Mouse (Mus musculus) cerebellum, postnatal 10 days (tissue): ENCODE results near the gene Coro1c.
A peak's percentile ranks its signal among the peaks of the same experiment; 100 is the strongest.

Source experiments
- DNase-seq, 2 experiments: peaks; one replicate each; pipeline ENCODE4 v3.0.0; 2021; ENCODE audit warnings: mixed read lengths in 2 of 2

The Coro1c gene

DNA sequence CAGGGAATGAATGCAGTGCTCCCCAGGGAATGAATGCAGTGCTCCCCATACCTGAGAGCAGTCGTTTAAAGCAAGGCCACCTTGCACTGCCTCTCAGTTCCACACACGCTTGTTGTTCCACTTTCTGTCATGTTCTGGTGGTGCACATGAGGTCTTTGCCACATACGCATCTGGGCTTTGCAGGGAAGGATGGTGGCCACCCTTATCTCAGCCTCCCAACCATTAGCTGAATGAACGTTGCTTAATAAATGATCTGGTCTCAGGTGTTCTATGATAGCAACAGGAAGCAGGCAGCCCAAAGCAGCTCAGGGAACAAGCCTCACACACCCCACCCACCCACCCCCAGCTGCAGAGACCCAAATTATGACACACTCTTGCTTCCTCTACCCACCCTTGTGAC lies 16.1 kb upstream of the Coro1c start:
- DNase-seq: no peak

DNA sequence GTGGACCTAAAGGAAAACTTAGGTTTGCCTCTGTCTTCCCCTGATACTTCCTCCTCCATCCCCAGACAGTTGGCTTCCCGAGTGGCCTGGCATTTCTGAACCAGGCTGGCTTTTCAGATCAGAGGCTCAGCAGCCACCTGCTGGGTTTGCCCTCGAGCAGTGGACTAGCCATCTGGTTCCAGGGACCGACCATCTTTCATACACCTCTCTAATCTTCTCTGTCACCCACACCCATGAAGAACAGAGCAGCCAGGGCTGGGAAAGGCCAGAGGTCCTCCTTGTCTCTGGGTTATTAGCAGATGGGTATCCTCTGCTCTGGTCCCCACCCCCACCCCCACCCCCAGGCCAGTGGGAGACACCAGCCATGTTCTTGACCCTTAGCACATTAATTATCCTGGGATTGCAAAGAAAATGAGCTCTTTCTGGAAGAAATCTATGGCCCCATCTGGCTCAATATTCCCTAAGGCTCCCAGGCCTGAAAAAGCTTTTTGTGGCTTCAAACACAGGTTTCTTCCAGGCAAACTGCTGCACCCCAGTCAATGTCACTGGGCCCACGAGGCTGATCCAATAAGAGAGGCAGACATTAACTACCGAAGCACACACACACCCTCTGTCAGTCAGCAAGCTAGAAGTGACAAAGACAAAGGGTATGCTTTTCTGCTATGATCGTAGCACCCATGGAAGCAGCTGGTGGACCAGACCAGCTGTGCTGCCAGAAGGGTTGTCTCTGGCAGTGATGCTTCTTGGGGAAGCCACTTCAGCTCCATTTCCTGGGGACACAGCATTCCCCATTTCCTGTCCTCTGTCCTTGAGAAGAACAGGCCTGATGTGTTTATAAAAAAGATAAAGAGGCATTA lies 13.0 kb upstream of the Coro1c start:
- DNase-seq: peak; percentile 77 to 82

DNA sequence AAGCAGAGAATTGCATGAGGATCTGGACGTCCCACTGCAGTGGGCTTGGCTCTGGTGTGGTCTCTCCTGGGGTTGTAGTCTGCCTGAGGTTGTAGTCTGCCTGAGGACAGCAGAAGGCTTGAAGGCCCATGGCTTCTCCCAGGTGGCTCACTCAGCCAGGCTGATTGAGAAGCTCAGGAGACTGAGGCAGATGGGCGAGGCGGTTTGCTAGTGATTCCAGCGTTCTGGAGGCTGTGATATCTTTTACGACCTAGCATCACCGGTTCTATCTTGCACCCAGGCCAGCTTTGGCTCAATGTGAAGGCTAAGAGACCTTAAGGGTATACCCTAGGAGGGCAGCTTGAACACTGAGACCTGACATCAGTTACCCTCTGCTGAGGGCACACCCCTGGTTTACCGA lies 10.5 kb upstream of the Coro1c start:
- DNase-seq: no peak

DNA sequence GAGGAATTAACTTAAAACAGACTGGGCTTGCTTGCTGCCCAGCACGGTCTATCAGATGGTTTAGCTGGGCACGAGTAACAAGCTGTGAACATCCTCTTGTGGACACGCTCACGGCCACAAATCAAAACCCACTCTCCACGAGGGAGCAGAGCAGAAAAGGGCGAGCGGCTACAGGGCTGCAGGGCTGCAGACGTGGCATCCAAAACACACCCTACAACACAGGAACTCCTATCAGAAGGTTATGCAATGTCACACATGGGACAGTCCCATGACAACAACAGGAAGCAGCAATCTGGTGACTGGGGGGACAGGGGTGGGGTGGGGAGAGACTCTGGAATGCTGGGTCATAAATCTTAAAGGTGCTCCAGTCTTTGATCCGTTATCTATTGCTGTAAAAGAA lies 10.1 kb upstream of the Coro1c start:
- no peak for DNase-seq

DNA sequence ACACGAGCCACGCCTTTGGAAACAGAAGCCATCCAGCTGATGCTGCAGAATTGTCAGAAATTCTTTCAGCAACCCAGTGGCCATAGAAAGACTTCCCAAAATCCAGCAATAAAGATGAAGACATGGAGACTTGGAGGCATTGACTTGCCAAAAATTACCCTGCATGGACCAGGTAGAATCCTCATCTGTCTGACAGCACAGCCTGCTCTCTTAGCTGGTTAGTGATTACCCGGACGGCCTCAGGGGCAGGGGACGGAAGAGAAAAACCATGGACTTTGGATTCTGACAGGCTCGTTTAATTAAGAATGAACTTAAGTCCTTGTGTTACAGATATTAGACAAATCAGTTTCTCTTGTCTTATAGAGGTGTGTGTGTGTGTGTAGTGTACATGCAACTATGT lies 2.1 kb upstream of the Coro1c start:
- no peak for DNase-seq

DNA sequence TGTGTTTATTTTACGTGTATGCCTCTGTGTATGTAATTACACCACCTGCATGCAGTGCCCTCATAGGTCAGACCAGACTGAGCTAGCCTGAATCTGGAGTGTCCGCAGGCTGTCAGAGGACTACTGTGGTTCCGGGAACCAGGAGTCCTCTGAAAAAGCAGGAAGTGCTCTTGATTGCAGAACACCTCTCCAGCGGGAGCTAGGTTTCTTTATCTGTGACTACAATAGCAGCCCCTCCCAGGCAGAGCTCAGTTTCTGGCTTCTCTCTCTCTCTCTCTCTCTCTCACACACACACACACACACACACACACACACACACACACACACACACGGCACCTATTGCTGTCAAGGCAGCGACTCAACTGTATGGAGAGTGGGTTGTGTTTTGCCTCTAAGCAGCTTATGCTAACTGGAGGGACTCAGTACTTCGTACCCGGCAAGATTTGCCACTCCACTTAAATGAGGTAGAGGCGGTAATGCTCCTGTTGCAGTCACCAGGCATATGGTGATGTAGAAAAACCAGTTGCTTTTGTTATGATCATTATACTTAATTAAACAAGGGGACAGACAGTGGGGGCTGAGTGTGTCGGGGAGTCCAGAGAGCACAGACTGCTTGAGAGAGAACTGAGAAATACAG lies 1.6 kb upstream of the Coro1c start:
- no peak for DNase-seq

DNA sequence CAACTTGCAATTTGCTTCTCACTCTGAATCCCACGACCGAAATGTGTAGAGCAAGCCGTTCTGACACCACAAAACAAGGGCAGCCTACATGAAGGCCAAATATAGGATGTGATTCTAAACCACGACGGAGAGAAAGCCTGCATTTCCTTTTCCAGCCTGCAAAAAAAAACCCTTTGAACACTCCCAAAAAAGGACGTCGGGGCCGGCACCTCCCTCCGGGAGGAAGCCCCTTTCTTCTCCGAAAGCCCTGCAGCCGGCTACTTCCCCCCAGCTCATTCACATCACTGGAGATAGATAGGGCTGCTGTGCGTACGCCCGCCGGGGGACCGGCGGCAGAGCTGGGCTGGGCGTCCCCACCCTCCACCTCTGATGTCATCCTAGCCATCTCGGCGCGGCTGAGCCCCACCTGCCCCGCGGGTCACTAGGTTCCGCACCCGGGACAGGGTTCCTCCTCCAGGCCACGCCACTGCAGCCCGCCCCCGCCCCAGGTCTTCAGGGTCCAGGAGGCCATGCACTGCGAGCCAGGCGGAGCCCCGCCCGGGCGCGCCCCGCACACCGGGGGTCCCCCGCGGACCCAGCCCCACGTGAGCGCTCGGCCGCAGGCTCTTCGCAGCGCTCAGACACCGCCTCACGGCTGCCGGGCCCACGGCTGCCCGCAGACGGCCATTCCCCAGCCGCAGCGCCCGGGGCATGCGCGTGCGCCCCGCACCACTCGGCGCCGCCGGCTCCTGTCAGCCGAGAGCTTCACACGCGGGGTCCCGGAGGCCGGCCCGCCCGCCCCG lies 581 bp downstream of the Coro1c start:
- peak; percentile 75 to 76 for DNase-seq

DNA sequence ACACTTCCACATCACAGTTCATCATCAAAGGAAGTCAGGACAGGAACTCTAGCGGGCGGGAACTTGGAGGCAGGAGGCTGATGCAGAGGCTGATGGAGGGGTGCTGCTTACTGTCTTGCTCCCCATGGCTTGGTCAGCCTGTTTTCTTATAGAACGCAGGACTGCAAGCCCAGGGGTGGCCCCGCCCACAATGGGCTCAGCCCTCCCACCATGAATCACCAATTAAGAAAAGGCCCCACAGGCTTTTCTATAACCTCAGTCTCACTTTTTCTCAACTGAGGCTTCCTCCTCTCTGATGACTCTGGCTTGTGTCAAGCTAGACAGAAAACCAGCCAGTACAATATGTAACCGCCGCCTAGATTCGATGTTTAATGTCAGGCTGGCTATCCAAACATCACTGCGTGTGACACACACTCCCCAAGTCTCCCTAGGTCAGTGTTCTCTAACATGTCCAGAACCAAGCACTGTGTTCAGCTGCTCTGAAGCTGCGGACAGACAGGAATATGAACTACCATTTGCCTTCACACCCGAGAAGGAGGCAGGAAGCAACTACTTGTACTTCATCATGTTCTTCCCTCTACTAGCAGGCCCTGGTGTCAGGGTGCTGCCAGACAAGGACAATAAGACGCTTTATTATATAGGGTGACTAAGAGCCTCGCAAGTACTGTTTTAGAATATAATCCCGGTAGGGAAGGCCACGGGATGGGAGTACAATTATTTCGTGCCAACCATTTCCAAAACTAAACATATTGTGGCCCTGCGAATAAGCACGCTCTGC lies 1.4 kb downstream of the Coro1c start:
- DNase-seq: peak; percentile 41 to 49

DNA sequence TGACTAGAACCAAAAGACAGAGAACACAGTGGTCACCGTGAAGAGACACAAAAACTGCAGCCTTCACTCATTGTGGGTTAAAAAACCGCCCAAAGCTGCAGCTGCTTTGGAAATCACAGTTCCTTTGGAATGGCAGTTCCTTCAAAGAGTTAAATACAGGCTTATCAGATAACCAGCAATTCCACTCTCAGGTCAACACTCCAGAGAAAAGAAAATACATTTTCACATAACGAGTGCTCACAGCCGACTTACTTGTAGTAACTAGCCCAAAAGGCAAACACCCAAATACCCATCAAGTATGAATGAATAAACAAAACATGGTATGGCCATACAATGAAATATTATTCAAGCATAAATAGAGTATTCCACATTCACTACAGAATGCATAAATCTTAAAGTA lies 3.6 kb downstream of the Coro1c start:
- DNase-seq: no peak

DNA sequence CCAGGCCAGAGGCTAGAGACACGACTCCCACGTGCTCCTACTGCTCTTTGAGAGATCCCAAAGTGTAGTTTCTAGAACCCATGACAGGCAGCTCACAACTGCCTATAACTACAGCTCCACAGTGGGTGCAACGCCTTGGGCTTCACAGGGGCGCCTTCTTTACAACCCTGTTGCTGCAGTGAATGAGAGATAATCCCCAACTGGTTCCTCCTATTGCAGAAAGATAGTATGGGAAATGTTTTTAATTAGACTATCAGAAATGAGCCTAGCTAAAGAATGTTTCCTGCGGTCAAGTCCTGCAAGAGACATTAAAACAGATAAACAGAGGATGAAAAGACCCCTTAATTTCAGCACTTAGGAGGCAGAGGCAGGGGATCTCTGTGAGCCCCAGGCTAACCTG lies 5.6 kb downstream of the Coro1c start:
- DNase-seq: no peak

DNA sequence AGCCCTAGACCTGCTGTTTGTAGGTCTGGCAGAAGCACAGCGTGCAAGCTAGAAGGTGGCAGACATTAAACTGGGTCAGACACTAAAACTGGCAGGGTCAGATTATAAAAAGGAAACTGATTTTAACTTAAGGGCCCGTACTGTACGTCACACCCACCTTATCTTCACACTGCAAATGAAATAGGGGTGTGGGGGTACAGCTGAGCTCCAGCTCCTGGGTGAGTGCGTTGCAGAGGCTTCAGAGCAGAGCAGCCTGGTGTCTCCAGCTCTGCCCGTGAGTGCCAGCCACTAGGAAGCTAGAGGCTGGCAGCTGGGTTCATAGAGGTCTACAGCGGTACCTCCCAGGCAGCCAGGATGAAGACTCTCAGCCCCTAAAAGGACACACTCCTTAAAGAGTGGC lies 6.5 kb downstream of the Coro1c start:
- no peak for DNase-seq

DNA sequence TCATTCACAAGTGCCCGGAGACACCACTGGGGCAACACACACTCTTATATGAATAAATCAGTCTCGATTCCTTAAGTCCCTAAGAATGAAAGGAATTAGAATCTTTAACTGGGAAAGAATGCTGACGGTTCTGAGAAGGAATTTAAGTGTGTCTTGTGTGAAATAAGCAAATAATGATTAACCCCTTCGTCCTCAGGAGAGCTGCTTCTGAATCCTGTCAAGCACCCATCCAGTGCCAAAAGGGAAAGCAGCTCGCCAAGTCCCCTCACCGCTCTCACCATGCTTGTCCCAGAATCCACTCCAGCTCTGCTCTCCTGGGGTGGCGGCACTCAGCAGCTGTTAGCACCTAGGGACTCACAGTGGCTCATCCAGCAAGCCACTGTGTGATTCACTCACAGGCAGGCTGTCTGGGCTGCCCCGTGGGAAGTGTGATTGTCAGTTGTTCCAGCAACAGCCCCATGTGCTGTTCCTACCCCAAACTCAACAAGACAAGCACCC lies 7.4 kb downstream of the Coro1c start:
- DNase-seq: no peak

DNA sequence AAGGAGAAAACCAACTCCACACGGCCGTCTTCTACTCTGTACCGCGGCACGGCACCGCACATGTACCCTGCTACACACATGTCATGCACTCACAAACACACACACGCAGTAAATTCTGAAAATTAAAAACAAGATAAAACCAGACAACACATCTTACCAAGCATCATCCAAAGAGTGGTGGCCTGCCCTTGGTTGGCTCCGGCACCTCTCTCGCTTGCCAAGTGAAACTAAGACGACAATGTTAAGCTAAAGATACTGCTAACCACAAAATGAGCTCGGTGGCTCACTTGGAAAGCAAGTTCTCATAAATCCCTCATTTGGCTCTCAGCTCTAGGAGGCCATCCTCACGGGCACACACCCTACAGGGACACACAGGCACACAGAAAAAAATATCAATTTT lies 9.0 kb downstream of the Coro1c start:
- no peak for DNase-seq

DNA sequence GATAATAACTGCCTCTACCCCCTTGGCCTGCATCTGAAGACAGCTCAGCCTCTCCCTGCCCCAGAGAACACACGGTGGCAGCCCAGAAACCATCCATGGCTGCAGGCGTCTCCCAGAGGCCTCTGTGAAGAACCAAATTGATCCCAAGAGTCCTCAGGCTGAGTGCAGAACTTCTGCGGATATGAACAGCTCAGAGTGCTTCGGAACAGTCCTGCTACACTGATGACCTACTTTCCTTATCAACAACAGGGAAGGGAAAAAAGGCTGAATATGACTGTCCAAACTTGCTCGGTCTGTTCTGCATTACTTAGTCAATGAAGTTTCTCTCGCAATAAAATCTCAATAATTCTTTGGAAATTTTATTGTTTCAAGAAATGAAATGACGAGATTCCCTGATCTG lies 16.6 kb downstream of the Coro1c start:
- DNase-seq: no peak

DNA sequence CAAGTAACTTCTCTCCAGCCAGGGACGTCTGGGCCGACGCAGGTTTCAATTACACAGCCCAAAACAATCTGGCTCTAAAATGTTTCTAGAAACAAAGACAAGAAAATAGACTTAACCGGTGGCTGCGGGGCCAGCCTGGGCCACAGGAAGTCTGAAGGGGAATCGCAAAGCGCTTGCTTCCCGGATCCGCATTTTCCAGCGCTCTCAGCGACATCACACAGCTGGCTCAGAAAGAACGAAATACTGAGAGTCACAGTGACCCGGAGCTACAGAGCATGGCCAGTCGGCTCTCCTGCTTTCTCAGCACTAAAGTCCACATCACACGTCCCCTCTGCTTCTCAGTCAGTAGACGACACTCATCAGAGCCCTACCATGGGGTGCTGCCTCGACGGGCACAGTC lies 17.7 kb downstream of the Coro1c start:
- no peak for DNase-seq

DNA sequence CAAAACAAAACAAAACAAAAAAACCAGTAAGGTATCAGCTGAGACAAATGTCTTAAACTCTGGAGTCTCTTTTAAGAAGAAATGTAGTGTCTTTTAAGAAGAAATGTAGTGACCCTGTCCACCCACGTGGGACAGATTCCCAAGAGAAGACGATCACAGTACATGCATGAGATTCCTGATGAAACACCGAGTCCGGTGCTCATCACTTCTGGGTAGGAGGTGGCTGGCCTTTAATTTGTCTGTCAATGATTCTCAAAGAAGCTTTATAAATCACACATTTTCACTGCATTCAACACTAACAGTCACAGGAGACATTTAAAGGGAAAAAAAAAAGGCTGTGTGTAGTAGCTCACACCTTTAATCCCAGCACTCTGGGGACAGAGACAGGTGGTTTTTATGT lies 18.6 kb downstream of the Coro1c start:
- DNase-seq: no peak

DNA sequence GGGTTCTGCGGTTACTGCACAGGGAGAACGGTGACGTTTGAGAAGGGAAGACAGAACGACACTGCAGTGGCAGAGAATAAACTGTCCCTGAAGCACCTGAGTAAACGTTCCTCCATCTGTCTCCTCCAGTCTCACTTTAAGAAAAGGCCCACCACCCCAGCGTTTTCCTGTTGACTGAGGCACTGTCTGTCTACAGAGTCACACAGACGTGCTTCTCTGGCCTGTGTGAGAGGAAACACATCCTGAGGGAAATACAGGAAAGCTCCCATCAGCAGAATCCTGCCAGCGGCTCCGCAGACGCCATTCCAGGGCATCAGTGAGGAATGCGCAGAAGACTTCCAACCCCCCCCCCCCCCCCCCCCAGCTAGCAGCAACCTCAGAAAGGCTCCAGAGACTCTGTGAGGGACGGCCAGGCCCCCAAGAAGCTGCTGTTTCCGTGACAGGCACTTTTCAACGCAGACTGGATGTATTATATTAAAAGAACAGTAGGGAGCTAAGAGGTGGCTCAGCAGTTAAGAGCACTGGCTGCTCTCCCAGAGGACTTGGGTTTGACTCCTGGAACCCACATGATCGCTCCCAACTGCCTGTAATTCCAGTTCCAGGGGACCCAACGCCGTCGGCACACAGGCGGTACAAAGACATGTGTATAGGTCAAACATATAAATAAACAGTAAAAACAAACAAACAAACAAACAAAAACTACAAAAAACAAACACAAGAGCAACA lies 19.2 kb downstream of the Coro1c start:
- no peak for DNase-seq

DNA sequence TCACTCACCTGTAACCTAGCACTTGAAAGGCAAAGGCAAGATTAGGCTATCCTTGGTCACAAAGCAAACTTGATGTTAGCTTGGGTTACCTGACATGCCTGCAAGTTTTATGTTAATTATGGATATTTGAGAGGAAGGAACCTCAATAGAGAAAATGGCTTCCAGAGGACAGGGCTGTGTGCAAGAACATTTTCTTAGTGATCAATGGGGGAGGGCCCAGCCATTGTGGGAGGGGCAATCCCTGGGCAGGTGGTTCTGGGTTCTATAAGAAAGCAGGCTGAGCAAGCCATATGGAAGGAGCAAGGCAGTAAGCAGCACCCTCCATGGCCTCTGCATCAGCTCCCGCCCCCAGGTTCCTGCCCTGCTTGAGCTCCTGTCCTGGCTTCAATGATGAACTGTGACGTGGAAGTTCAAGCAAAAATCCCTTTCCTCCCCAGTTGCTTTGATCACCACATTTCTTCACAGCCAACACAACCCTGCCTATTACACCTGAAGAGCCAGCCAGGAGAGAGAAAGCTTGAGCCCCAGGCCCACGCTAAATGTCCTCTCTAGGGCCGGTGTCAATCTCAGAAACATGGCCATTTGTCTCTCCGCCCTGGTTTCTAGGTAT lies 20.3 kb downstream of the Coro1c start:
- DNase-seq: no peak

DNA sequence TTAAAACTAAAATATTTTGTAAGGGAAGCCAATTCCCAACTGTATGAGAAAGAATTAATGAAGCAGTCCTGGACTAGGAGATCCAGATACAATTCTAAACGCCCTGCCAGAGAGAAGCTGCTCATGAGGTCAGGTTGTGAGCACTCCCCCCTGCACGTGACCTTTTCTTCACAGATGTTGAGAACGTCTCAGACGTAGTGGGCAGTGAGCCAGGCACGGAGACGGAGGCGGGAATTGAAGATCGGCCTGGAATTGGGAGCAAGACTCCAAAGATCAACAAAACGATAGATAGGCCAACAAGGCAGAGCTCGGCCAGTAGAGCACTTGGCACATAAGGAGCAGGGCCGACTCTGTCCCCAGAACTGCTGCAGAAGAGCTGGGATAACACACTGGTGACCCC lies 21.4 kb downstream of the Coro1c start:
- DNase-seq: peak in 1 of 2 experiments; percentile 49

DNA sequence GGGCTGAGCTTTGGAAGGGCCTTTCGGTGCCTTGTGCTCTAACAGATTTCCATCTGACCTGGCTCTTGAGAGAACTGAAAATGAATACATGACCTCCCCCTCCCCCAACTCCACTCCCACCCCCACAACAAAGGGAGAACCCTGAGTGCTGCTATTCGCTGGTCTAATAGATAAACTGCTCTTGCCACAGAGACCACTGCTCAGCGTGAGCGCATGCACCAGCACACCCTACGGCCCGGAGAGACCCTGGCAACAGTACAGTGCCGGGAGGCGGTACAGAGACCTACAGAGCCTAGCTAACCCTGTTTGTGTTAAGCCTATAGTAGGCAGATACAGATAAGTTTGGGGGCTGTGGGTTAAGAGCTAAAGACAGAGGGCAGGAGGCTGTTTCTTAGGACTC lies 22.9 kb downstream of the Coro1c start:
- no peak for DNase-seq

DNA sequence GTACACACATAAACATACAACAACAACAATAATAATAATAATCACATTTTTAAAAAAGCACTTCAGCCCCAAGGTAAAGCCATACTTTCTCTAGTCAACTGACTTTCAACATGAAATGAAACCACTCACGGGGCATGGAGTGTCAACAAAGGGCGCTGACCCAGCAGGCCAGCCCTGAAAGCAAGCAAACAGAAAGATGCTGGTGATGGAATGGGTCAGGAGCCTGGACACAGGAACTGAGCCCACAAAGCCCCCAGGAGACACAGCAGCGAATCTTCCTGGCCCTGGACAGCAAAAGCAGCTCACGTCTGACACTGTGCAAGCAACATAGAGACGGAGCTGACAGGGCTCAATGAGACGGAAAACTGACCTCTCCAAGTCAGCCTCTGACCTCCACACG lies 23.8 kb downstream of the Coro1c start:
- peak in 1 of 2 experiments; percentile 5 for DNase-seq

DNA sequence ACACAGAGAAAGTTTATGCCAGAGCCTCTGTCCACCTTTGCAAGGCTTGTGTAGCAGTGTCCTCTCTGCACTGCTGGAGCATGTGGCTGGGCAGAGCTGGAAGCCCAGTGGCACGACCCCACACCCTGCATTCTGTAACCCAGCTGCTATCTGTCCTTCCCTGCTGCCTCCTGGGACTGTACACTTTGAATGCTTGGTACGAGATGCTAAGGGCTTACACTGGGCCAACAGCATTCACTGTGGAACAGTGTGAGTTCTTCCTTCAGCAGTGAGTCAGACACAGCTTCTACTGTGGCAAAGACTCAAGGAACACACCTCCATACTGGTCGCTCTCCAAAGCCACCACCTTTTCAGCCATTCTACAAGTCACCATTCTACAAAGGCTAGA lies 25.2 kb downstream of the Coro1c start:
- no peak for DNase-seq
